Mouse (Mus musculus) MEL (cell line): ENCODE measurements around the gene 5830473C10Rik. TPM values are rescaled to one million over a fixed set of nuclear protein-coding genes. Genes with fewer than 3 reads are reported as not detected.
A peak's percentile ranks its signal among the peaks of the same experiment; 100 is the strongest.

Source experiments
- DNase-seq: peaks from one replicate; pipeline ENCODE4 v3.0.0; 2011; ENCODE audit warnings: low read depth, low spot score
- H3K27ac ChIP-seq: 2 replicates; pipeline ENCODE4 v1.5.1; 2012; ENCODE audit warnings: low read depth, mild to moderate bottlenecking, control low read depth, low read length, moderate library complexity; ENCODE audit not compliant: control insufficient read depth
- H3K27me3 ChIP-seq, 2 experiments: fragments of 150-350 bp in 1 of 2; sonication (generic) in 1 of 2; 2 replicates each; pipeline ENCODE4 v1.6.1; 2012; ENCODE audit warnings: low read length in 2 of 2, mild to moderate bottlenecking in 2 of 2, improper control_type of control experiment in 1 of 2, moderate library complexity in 1 of 2; ENCODE audit not compliant: insufficient read depth in 2 of 2, control insufficient read depth in 1 of 2
- H3K36me3 ChIP-seq, 2 experiments: 2 replicates each; pipeline ENCODE4 v1.6.1; 2012 to 2014; ENCODE audit warnings: low read length in 2 of 2, improper control_type of control experiment in 1 of 2, inconsistent platforms in 1 of 2, mild to moderate bottlenecking in 1 of 2; ENCODE audit not compliant: insufficient read depth in 2 of 2, control insufficient read depth in 1 of 2
- H3K4me1 ChIP-seq, 2 experiments: fragments of 150-350 bp in 1 of 2; sonication (generic) in 1 of 2; 2 replicates each; pipeline ENCODE4 v1.6.1; 2012; ENCODE audit warnings: low read length in 2 of 2, improper control_type of control experiment in 1 of 2, mild to moderate bottlenecking in 1 of 2; ENCODE audit not compliant: insufficient read depth in 2 of 2, control insufficient read depth in 1 of 2
- H3K4me3 ChIP-seq, 2 experiments: fragments of 150-350 bp in 1 of 2; sonication (generic) in 1 of 2; 2 replicates each; pipeline ENCODE4 v1.5.1; 2012; ENCODE audit warnings: low read depth in 2 of 2, low read length in 2 of 2, mild to moderate bottlenecking in 2 of 2, moderate library complexity in 2 of 2, control low read depth in 1 of 2, improper control_type of control experiment in 1 of 2; ENCODE audit not compliant: control insufficient read depth in 1 of 2, insufficient read depth in 1 of 2
- H3K79me2 ChIP-seq: 2 replicates; pipeline ENCODE4 v1.6.1; 2012; ENCODE audit warnings: mild to moderate bottlenecking, low read length, moderate library complexity; ENCODE audit not compliant: control insufficient read depth, poor library complexity, insufficient read depth
- H3K9ac ChIP-seq: 2 replicates; pipeline ENCODE4 v1.6.1; 2012; ENCODE audit warnings: low read depth, mild to moderate bottlenecking, control low read depth, low read length, moderate library complexity; ENCODE audit not compliant: control insufficient read depth, poor library complexity, severe bottlenecking
- H3K9me3 ChIP-seq: fragments of 150-350 bp; sonication (generic); replicated peaks from 2 replicates; pipeline ENCODE4 v1.6.1; 2012; ENCODE audit warnings: mild to moderate bottlenecking, low read length, improper control_type of control experiment, moderate library complexity; ENCODE audit not compliant: insufficient read depth
- CHD1 ChIP-seq: IDR thresholded peaks from 2 replicates; pipeline ENCODE4 v1.6.1; 2012; ENCODE audit warnings: low read depth, mild to moderate bottlenecking, inconsistent platforms, low read length, improper control_type of control experiment
- ELF1 ChIP-seq: IDR thresholded peaks from 2 replicates; pipeline ENCODE4 v1.6.1; 2014; ENCODE audit warnings: low read depth, mild to moderate bottlenecking, inconsistent platforms, low read length, improper control_type of control experiment, moderate library complexity
- GABPA ChIP-seq: IDR thresholded peaks from 2 replicates; pipeline ENCODE4 v1.6.1; 2012; ENCODE audit warnings: low read depth, mild to moderate bottlenecking, inconsistent platforms, low read length, improper control_type of control experiment, moderate library complexity
- GATA1 ChIP-seq: IDR thresholded peaks from 2 replicates; pipeline ENCODE4 v1.6.1; 2011; ENCODE audit warnings: low read depth, low read length, improper control_type of control experiment
- HCFC1 ChIP-seq: IDR thresholded peaks from 2 replicates; pipeline ENCODE4 v1.6.1; 2012; ENCODE audit warnings: low read depth, mild to moderate bottlenecking, inconsistent platforms, low read length, improper control_type of control experiment, moderate library complexity
- MAX ChIP-seq: IDR thresholded peaks from 2 replicates; pipeline ENCODE4 v1.6.1; 2011; ENCODE audit warnings: low read length, improper control_type of control experiment
- MEF2A ChIP-seq: IDR thresholded peaks from 2 replicates; pipeline ENCODE4 v1.6.1; 2014; ENCODE audit warnings: low read depth, mild to moderate bottlenecking, inconsistent platforms, low read length, improper control_type of control experiment; ENCODE audit not compliant: poor library complexity, insufficient replicate concordance, severe bottlenecking; ENCODE audit errors: extremely low read depth
- MXI1 ChIP-seq: IDR thresholded peaks from 2 replicates; pipeline ENCODE4 v1.6.1; 2011; ENCODE audit warnings: mild to moderate bottlenecking, low read depth, low read length, improper control_type of control experiment
- MYB ChIP-seq: IDR thresholded peaks from 2 replicates; pipeline ENCODE4 v1.6.1; 2011; ENCODE audit warnings: mild to moderate bottlenecking, low read depth, low read length, improper control_type of control experiment
- NELFE ChIP-seq: IDR thresholded peaks from 2 replicates; pipeline ENCODE4 v1.6.1; 2011; ENCODE audit warnings: low read depth, low read length, improper control_type of control experiment
- RAD21 ChIP-seq: IDR thresholded peaks from 2 replicates; pipeline ENCODE4 v1.6.1; 2011; ENCODE audit warnings: mild to moderate bottlenecking, low read depth, low read length, improper control_type of control experiment
- RCOR1 ChIP-seq: IDR thresholded peaks from 2 replicates; pipeline ENCODE4 v1.6.1; 2012; ENCODE audit warnings: low read depth, mild to moderate bottlenecking, inconsistent platforms, low read length, improper control_type of control experiment
- SMC3 ChIP-seq: IDR thresholded peaks from 2 replicates; pipeline ENCODE4 v1.6.1; 2011; ENCODE audit warnings: low read depth, low read length, improper control_type of control experiment
- TAL1 ChIP-seq: IDR thresholded peaks from 2 replicates; pipeline ENCODE4 v1.6.1; 2012; ENCODE audit warnings: mild to moderate bottlenecking, inconsistent platforms, low read length, moderate library complexity, mixed read lengths
- UBTF ChIP-seq: IDR thresholded peaks from 2 replicates; pipeline ENCODE4 v1.6.1; 2012; ENCODE audit warnings: low read depth, mild to moderate bottlenecking, inconsistent platforms, low read length, improper control_type of control experiment, moderate library complexity, borderline replicate concordance; ENCODE audit not compliant: insufficient read depth
- USF2 ChIP-seq, 2 experiments: IDR thresholded peaks; 2 replicates each; pipeline ENCODE4 v1.6.1; 2011 to 2012; ENCODE audit warnings: improper control_type of control experiment in 2 of 2, low read length in 2 of 2, borderline replicate concordance in 1 of 2, inconsistent platforms in 1 of 2, low read depth in 1 of 2, mild to moderate bottlenecking in 1 of 2; ENCODE audit not compliant: insufficient read depth in 1 of 2
- ZC3H11A ChIP-seq: IDR thresholded peaks from 2 replicates; pipeline ENCODE4 v1.6.1; 2012; ENCODE audit warnings: low read depth, mild to moderate bottlenecking, inconsistent platforms, low read length, improper control_type of control experiment
- ZKSCAN1 ChIP-seq: IDR thresholded peaks from 2 replicates; pipeline ENCODE4 v1.6.1; 2012; ENCODE audit warnings: low read depth, mild to moderate bottlenecking, inconsistent platforms, low read length, improper control_type of control experiment, moderate library complexity
- ZMIZ1 ChIP-seq: IDR thresholded peaks from 2 replicates; pipeline ENCODE4 v1.6.1; 2012; ENCODE audit warnings: low read depth, mild to moderate bottlenecking, inconsistent platforms, low read length, improper control_type of control experiment, moderate library complexity
- ZNF384 ChIP-seq: IDR thresholded peaks from 2 replicates; pipeline ENCODE4 v1.6.1; 2012; ENCODE audit warnings: low read depth, mild to moderate bottlenecking, inconsistent platforms, low read length, improper control_type of control experiment
- polyA plus RNA-seq, 2 experiments: library from polyadenylated mRNA; stranded (reverse) in 1 of 2; unstranded in 1 of 2; fragments of >175 nt in 1 of 2; fragments of >200 nt in 1 of 2; gene quantifications; 2 replicates each; pipeline versions ENCODE4 v1.2.1 to v1.2.4; 2012; ENCODE audit warnings: low replicate concordance in 2 of 2, low read depth in 1 of 2; ENCODE audit not compliant: insufficient read length in 2 of 2, insufficient read depth in 1 of 2, missing spikeins in 1 of 2
- total RNA-seq: library from RNA; depleted of rRNA; stranded (reverse); fragments of 300-350 nt; gene quantifications from 2 replicates; pipeline ENCODE4 v1.2.3, GENCODE M21; 2012

The 5830473C10Rik gene
- total and polyA plus RNA-seq, 3 experiments: 5.9 to 9.3 TPM; not detected in 1

GRCm38 (mm10) chr5:90588708-90589595, 28.0 kb downstream of the 5830473C10Rik start (continued):
- TF ChIP-seq ZC3H11A (0 out of 2 replicates have a peak, but pooled peaks have one; percentile 19), MYB (no peak), USF2 (IDR thresholded peaks at IDR 0.05; ENCODE audit: borderline replicate concordance in 1 of 2, insufficient read depth in 1 of 2, low read depth in 1 of 2, low read length in 2 of 2) (no peak), SMC3 (peak; percentile 39), HCFC1 (no peak), MXI1 (no peak)

GRCm38 (mm10) chr5:90590676-90591075, 29.8 kb downstream of the 5830473C10Rik start:
- TF ChIP-seq GATA1 (no peak), UBTF (no peak), MXI1 (no peak), MYB (no peak), ZKSCAN1 (no peak), TAL1 (no peak), ELF1 (no peak), MEF2A (no peak), NELFE (no peak), SMC3 (no peak), ZC3H11A (no peak), RCOR1 (no peak), CHD1 (no peak), HCFC1 (no peak), MAX (no peak), ZMIZ1 (no peak), RAD21 (no peak), GABPA (no peak), ZNF384 (no peak)
- TF ChIP-seq, all 39 proteins: peak for 0
- Histone ChIP-seq H3K9ac (no peak overlapping the region), H3K4me3 (no peak overlapping the region), H3K4me1 (peaks cover 5 to 30% of the 10 kb centered on the region in 2 experiments), H3K9me3 (no peaks in the 10 kb centered on the region), H3K27ac (no peak overlapping the region), H3K27me3 (no peaks in the 10 kb centered on the region), H3K79me2 (peaks cover 6% of the 10 kb centered on the region; the same call in 1 of the 2 replicates), H3K36me3 (peaks cover 0 to 24% of the 10 kb centered on the region in 2 experiments; a peak in 2 of 4 replicates)
- no peak for DNase-seq
